Mouse (Mus musculus) cerebellum, adult 11-12 months (tissue): ENCODE results near the gene Clcn6.

Experiments
- DNase-seq: peaks from one replicate; pipeline ENCODE4 v3.0.0; 2022

The Clcn6 gene

DNA sequence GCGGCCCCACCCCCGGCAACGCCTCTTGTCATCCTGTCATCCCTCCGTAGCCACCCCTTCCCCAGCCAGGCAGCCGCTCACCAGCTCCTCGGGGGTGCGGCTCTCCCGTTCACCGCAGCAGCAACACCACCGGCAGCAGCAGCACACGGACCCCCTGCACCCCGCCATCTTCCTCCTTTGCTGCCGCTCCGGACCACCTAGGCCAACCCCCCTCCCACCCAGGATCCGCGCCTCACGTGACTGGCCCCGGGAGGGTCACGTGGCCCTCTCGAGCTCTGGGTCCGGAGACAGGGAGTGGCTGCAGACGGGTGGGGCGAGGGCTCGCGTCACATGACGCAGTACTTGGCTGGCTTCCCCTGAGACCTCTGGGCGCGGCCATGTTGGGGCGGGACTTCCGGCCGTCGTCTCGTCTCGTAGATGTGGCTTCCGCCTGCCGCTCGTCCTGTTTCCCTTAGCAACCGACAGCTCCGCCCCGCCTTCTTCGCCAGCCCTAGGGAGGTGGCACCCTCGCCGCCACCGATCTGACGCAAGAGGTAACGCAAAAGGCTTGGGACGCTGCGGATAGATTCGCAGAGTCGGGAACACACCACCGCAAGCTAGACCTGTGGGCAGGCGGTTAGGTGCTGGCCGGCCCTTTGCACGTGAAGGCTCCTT is at the start of gene Clcn6, which contains the start of gene Mthfr:
Clcn6 (minus strand) TSS at position 222 of the 654 bp plus-strand sequence.
Mthfr (plus strand) TSS at position 478 of the 654 bp plus-strand sequence.
- DNase-seq, result peak; percentile 100

GRCm38 (mm10) chr4:148087907-148088527 is 49.4 kb upstream of the Clcn6 start, which contains the start of gene Agtrap:
Gene Agtrap (minus strand): TSS chr4:148088031.
- DNase-seq, result peak; percentile 93

DNA sequence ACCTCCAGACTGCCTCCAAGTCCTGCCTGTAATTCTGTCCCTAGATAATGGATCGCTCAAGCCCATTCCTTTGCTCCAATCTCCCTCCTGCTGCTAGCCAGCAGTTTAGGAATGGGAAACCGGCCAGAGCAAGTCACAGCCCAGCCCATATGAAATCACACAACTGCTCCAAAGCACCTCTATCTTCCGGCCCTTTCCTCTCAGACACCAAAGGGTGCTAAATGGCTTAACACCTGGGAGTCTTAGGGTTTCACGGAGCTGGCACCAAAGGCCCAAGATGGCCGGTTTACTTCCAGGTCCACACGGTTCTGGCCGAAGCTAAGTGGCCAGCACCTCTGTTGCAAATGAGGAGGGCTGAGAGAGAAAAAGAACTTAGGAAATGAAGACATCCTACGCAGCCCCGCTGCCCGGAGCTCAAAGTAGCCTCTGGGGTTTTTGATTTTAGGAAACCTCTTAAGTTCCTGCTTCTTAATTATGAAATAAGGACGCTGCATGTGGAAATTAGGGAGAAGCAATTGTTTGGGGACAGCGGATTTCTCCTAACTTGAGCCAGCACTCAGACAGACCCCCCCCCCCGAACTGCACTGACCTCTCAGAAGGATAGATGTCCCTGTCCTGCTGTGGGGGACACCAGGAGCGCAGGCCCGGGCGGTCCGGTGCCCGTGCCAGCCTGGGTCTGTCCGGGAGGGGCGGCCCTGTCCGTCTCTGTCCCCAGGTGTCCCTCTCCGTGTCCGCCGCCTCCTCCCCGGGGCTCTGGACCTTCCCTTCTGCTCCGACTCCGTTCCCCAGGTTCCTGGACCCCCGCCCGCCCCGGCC is 48.7 kb upstream of the Clcn6 start:
- peak; percentile 39 for DNase-seq

DNA sequence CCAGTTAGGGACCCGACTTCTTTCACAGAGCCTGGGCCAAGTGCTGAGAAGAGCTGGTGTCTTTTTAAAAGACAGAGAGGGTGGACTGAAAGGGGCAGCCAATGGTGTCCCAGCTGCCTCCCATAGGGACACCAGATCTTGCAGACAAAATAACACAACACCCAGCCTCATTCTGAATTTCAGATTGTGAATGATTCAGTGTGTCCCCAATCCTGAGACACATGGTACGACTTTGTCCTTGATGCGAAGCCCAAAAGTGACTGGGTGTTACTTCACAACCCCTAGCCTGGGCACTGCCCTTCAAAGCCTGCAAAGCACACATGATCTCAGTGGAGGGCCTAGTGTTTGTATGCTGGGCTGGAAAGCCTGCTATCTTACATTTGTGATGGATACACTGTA is 47.3 kb upstream of the Clcn6 start:
- DNase-seq, result no peak

DNA sequence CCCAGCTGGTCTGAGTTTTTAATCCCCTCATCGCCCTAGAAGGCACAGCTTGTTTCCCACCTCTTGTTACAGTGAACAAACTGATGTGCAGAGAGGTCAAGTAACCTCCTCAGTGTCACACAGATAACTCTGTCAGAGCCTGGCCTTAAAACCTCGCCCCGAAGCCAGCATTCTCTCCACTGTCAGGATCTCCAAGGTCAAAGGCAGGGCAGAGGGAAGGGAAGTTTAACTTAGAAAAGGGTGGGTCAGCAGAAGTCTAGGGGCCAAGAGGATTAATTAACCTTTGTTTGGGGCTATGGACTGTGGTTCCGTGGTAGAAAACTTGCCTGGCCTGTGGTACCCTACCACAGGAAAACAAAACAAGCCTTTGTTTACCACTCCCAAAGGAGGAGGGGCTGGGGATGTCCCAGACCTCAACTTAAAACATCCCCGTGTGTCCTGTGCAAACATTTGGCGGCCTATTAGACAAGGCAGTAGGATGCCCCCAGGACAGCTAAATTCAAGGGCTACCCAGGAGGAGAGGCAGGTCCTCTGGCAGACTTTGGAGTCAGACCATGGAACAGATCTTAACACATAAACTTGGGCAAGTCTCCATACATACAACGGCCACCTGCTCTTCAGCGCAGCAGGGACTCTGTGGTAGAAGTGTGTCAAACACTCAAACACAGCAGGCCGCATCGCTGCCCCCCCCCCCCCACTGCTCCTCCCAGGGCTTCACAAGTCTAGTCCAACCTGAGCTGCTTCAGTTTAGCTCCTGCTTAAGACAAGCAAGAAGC is 46.7 kb upstream of the Clcn6 start:
- peak; percentile 24 for DNase-seq

DNA sequence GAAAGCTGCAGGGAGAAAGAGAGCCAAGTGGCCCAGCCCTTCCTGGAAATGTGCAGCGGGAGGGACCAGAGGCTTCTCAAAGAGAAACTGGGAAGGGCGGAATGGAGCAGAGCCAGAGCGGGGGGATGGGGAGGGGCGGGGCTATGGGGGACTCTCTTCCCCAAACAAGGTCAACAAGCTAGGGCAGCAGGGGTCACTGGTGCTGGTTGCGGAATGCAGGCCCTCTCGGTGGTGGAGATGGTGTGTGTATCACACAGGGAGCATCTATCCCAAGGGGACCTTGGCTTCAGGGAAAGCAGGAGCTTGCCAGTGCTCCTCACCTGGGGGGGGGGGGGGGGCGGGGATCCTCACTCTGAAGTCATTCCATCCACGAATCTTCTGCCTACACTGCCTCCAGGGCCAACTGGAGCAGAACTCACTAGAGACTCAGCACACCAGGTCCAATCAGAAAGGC is 45.7 kb upstream of the Clcn6 start:
- peak; percentile 32 for DNase-seq

GRCm38 (mm10) chr4:148083176-148083899 is 44.7 kb upstream of the Clcn6 start:
- DNase-seq, result peak; percentile 24

GRCm38 (mm10) chr4:148082257-148083044 is 43.8 kb upstream of the Clcn6 start:
- peak; percentile 56 for DNase-seq

- DNase-seq, result no peak
Measured at GRCm38 (mm10) chr4:148081201-148081600, 42.6 kb upstream of the Clcn6 start.

DNA sequence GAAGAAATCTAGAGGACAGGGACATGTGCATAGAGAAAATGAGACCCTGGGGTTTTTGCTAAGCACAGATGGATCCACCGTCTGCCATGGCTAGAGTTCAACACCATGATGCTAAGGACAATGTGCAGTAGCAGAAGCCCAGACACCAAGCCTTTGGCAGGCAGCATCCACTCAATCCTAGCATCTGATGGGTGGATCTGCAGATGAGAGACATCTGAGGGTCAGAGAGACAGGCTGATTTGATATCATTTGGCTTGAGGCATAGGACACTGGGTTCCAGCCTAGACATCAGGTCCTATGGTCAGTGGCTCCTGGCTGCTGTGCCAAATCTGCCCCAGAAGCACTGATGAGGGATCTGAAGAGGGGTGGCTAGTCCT is 42.0 kb upstream of the Clcn6 start:
- DNase-seq, result peak; percentile 73

- no peak for DNase-seq
Measured at GRCm38 (mm10) chr4:148079944-148080596, 41.4 kb upstream of the Clcn6 start.

DNA sequence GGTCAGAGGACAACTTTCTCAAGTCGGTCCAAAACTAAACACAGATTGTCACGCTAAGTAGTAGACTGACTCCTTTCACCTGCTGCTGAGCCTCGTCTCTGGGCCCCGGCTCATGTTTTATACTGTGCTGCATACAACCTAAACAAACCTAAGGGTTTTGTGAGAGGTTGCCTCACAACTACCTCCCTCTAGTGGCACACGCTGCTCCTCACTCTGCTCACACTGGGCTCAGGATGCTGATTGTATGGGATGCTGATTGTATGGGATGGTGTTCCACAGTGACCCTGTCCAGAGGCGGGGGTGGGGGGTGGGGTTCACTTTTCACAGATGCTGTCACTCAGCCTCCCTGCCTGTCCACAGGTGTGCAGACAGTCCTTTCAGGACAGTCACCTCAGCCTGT is 40.6 kb upstream of the Clcn6 start:
- no peak for DNase-seq

GRCm38 (mm10) chr4:148075881-148076280 is 37.3 kb upstream of the Clcn6 start:
- DNase-seq, result no peak

- peak; percentile 53 for DNase-seq
Measured at GRCm38 (mm10) chr4:148075259-148075658, 36.6 kb upstream of the Clcn6 start.

DNA sequence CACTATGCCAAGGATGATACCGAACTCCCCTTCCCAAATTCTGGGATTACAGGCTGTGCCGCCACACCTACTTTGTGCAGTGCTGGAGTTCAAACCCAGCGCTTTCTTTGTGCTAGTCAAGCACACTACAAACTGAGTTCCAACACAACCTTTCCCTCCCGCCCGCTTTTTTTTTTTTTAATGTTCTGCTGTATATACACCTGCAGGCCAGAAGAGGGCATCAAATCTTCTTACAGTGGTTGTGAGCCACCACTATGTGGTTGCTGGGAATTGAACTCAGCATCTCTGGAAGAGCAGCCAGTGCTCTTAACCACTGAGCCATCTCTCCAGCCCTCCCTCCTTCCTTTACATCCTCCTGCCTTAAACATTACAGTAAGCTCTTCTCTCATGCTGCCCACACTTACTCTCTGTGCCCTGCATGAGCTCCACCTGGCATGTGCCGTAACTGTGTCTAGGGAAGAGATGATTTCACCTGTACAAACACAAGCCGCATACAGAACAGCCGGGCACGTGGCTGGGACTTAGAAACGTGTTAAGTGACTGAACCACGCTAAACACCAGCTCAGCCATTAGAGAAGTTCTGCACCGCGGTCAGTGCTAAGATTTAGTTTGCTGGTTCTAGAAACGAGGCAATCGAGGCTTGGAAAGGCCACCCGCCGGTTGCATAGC is 36.0 kb upstream of the Clcn6 start:
- DNase-seq, result peak; percentile 17

DNA sequence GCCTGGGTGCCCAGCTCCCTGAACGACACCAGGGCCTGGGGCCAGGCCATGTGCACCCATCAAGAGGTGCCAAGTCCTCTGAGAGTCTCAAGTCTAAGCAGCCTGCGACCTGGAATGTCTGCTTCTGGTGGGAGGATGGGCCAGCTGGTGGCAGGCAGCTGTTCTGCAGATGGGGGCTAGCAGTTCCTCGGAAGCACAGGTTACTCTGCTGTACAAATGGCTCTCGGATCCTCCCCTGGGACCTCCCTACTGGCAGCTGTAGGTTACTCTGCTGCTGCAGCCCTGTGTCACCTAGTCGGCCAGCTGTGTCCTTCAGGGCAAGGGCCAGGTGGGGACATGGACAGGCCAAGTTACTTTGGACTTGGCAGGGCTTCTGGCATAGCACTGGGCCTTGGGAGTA is 32.9 kb upstream of the Clcn6 start:
- DNase-seq, result no peak

- DNase-seq, result no peak
Measured at GRCm38 (mm10) chr4:148069602-148070218, 31.1 kb upstream of the Clcn6 start.

GRCm38 (mm10) chr4:148067346-148067745 is 28.7 kb upstream of the Clcn6 start:
- DNase-seq, result no peak

DNA sequence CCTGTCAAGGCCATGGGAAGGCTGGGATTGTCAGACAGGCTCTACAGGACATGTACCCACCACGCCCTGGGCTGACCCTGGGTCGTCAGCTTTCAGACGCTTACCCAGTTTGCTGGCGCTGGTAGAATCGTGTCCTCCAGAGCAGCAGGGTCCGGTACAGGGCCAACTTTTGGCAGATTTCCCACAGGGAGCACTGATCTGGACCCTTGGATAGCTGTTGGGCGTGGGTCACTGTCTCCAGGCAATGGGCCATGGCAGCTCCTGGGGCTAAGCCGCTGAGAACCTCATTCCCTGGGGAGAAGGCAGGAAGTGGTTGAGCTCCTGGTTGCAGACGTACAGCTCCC is 27.8 kb upstream of the Clcn6 start:
- no peak for DNase-seq
